Mouse (Mus musculus) right cerebral cortex, adult 2 months (tissue): ENCODE measurements around the gene P2rx4.
A peak's percentile ranks its signal among the peaks of the same experiment; 100 is the strongest.

Experiments
- DNase-seq, 2 experiments: peaks; one replicate each; pipeline ENCODE4 v3.0.0; 2021 to 2022; ENCODE audit warnings: low spot score in 2 of 2

Gene P2rx4

GRCm38 (mm10) chr5:122703574-122703973 is 3.8 kb upstream of the P2rx4 start:
- DNase-seq, result no peak

DNA sequence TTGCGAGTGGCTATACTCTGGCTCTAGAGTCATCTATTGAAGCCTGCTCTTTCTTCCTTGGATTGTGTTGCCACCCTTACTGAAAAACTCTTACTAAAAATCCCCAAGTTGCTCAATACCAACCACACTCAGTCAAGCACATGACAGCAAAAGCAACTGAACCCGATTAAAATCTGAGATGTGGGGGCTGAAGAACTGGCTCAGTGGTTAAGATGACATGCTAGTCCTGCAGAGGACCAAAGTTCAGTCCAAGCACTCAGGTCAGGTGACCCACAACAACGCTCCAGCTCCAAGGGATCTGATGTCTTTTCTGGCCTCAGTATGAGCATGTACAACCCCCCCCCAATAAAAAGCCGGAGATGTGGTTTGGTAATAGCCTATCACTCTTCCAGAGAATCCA is 2.8 kb upstream of the P2rx4 start:
- DNase-seq, result no peak

- DNase-seq, result no peak
Observed at GRCm38 (mm10) chr5:122705174-122705573, 2.2 kb upstream of the P2rx4 start.

GRCm38 (mm10) chr5:122706917-122707275 is 448 bp upstream of the P2rx4 start:
- no peak for DNase-seq

DNA sequence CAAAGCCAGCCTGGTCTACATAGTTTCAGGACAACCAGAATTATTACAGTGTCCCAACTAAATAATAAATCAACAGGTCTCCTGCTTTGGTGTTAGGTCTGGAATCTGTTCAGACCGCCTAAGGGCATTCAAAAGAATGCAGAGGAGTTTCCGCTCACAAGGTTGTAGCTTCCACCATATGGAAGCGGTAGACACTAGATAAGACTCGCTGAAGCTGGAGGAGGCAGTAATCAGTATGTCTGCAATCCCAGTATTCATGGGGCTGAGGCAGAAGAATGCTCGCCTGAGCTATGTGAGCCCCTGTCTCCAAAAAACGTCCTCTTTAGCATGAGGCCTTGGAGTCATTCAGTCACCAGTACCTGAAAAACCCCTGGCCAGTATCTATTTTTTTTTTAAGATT is 1.5 kb downstream of the P2rx4 start:
- DNase-seq, result no peak

- DNase-seq, result no peak
Observed at GRCm38 (mm10) chr5:122715723-122716122, 8.4 kb downstream of the P2rx4 start.

DNA sequence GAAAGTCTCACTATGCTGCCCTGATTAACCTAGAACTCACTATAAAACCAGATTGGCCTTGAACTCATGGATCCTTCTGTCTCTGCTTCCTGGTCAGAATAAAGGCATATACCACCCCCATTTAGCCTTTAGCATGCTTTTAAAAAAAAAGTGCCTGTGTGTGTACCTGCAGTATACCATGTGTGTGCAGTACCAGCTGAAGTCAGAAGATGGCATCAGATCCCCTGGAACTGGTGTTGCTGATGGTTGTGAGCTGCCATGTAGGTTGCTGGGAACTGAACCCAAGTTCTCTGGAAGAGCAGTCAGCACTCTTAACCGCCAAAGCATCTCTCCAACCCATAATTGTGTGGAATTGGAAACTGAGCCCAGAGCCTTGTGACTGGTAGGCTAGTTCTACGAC is 9.4 kb downstream of the P2rx4 start:
- DNase-seq, result no peak

- DNase-seq, result no peak
Observed at GRCm38 (mm10) chr5:122718400-122718799, 11.1 kb downstream of the P2rx4 start.

- DNase-seq, result no peak
Observed at GRCm38 (mm10) chr5:122719168-122719567, 11.8 kb downstream of the P2rx4 start.

DNA sequence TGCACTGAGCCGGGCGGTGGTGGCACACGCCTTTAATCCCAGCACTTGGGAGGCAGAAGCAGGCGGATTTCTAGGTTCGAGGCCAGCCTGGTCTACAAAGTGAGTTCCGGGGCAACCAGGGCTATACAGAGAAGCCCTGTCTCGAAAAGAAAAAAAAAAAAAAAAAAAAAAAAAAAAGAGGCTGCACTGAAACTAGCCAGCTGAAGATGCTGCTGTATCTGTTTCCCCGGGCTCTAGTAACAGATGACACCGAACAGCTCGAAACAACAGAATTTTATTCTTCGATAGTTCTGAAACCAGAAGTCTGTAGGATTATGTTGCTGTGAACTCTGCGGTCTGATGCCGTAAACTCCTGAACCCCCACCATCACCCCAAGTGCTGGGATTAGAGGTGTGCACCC is 18.1 kb downstream of the P2rx4 start:
- no peak for DNase-seq

DNA sequence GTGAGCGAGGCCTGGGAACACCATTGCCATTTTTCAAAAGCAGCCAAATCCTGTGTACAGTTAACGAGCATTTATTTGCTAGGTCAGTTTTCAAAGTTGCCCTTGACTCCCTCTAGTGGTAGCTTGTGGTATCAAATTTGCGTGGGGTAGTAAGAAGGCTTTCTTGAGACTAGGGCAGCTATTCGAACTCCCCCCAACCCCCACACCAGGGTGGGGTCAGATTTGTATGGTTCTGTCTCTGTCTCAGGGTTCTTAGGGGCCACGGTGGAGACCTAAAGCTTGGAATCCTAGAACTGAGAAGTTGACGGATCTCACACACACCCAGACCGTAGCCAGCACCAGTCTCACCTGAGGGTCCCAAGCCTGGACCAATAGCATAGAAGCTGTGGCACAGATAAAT is 18.7 kb downstream of the P2rx4 start:
- peak; percentile 84 to 87 for DNase-seq

GRCm38 (mm10) chr5:122726595-122726994 is 19.3 kb downstream of the P2rx4 start:
- DNase-seq, result no peak

DNA sequence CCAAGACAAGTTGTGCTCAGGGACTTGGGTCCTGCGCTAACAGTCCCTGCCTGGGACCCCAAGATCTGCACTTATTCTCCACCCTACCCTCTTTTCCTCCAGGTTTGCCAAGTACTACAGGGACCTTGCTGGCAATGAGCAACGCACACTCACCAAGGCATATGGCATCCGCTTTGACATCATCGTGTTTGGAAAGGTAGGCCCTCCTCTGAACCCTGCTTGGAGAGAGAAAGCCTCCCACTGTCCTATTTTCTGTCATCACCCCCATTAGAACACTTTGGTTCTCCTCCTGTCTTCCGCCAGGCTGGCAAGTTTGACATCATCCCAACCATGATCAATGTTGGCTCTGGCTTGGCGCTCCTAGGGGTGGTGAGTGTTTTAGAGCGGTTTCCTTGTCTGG is 19.8 kb downstream of the P2rx4 start:
- DNase-seq, result no peak

GRCm38 (mm10) chr5:122730776-122731175 is 23.4 kb downstream of the P2rx4 start:
- DNase-seq, result no peak

GRCm38 (mm10) chr5:122731321-122731720 is 24.0 kb downstream of the P2rx4 start:
- DNase-seq, result peak; percentile 71 to 78

DNA sequence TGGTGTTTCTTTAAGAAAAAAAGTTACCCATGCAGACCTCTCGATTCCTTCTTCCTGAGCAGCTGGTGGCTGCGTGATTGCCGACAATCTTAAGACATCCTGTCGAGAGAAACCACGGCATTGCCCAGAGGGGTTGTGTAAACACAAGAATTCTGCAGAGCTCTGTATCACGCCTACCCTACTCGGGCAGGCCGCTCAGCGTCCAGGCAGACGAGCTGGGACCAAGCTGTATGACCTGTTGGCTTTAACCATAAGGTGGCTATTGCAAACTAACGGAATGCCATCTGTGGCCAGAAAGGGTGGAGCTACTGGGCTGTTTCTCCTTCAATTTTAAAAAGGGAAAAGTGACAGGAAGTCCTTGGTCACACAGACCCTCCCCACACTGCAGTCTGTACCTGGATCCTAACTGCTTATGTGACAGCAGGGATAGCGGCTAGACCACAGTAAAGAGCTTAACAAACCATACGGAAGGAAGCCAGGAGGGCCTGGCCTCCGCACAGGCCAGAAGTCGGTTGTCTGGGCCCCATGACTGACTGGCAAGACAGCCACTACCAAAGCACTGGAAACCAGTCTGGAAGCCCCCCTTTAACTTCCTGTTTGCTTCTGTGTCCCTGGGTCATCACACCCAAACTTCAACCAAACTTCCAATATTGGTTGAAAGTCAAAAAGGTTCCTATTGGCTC is 24.8 kb downstream of the P2rx4 start:
- no peak for DNase-seq

GRCm38 (mm10) chr5:122733881-122734280 is 26.5 kb downstream of the P2rx4 start:
- no peak for DNase-seq

GRCm38 (mm10) chr5:122735853-122736252 is 28.5 kb downstream of the P2rx4 start:
- no peak for DNase-seq

GRCm38 (mm10) chr5:122736761-122737160 is 29.4 kb downstream of the P2rx4 start:
- no peak for DNase-seq

DNA sequence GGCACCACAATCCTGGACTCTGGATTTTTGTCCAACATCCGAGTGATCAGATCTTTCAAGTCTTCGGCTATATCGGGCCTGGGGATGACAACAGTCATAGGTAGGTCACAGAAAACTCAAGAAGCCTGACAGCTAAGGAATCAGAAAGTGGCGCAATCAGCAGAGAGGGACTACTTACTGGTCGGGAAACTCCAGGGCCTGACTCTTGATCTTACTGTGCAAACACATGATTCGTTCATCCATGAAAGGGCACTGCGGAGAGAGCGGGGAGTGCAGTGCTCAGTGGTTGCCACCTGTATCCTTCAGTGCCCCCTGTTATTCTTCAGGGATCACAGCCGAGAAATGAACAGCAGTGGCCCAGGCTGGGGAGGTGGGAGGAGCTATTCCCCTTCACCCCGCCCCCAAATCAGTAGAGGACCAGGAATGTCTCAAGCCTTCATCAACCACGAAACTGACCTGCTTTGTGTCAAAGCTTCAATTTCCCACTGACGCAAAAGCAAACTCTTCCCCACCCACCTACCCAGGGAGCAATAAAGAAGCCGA is 36.6 kb downstream of the P2rx4 start:
- no peak for DNase-seq

GRCm38 (mm10) chr5:122747950-122748349 is 40.6 kb downstream of the P2rx4 start:
- DNase-seq, result no peak

- DNase-seq, result no peak
Observed at GRCm38 (mm10) chr5:122754477-122754876, 47.1 kb downstream of the P2rx4 start.

DNA sequence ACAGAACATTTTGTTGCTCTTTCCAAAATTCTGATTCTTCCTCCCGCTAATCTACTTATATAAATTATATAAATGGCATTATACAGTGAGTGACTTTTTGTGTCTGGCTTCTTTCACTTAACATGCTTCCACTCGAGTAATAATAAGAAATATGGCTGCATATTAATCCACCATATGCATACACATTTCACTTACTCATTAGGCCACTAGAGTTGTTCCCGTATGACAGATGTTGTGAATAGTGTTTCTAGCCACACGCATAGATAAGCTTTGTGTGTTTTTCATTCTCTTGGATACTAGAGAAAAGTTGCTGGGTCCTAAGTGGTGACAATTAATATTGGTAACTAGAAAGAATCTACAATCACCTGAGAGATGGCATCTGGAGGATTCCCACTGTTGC is 48.3 kb downstream of the P2rx4 start:
- DNase-seq, result no peak

- DNase-seq, result no peak
Observed at GRCm38 (mm10) chr5:122756144-122756543, 48.8 kb downstream of the P2rx4 start.
